Mouse (Mus musculus): ENCODE data around the gene Apbb1ip.

DNA sequence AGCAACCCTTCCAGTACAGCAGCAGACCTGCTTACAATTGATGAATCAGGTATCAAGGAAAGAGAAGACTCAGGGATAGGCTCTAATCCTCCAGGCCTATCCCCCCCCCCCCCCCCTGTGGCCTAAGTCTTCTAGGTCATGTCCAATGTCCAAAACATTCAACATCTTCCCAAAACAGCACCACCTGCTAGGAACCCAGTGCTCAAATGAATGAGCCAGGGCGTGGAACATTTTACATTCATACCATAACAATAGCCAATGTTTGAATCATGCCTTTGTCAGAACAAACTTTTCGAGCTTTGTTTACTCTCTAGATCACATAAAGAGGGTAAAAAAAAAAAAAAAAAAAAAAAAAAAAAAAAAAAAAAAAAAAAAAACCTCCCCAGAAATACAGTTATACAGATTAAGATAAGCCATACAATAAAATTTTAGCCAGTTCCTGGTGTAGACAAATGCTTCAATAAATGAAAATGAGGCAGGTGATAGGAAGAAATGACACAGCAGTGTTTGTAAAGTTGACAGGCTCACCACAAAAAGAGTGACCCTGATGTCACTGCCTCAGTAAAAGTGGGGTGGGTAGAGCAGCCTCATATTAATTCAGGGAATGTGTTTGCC lies 20.3 kb upstream of the Apbb1ip start:
- TF ChIP-seq POLR2A (IDR thresholded peaks at IDR 0.05; ENCODE audit: low read depth, low read length) (no peak), CTCF (IDR thresholded peaks at IDR 0.05; ENCODE audit: extremely low read depth, insufficient read length, insufficient replicate concordance, low read depth, low read length) (no peak)

Data from small intestine, adult 2 months (tissue).